Mouse (Mus musculus) heart, embryonic 12.5 days (tissue): Measurements from ENCODE around the gene Clic6. TPM values are rescaled to one million over a fixed set of nuclear protein-coding genes. Genes with fewer than 3 reads are reported as not detected.
A peak's percentile ranks its signal among the peaks of the same experiment; 100 is the strongest.

ENCODE experiments used
- ATAC-seq: fragments of 200-750 bp; cut with Nextera tagmentation; 2 replicates; pipeline ENCODE4 v1.8.0; 2017; ENCODE audit warnings: moderate TSS enrichment, moderate library complexity; ENCODE audit not compliant: insufficient number of reproducible peaks, low FRiP score
- H3K27ac ChIP-seq: fragments of 300-500 bp; sonication (generic); 2 replicates; pipeline ENCODE4 v1.5.1; 2016; ENCODE audit warnings: mild to moderate bottlenecking, moderate library complexity; ENCODE audit not compliant: poor library complexity, severe bottlenecking
- H3K27me3 ChIP-seq: fragments of 300-500 bp; sonication (generic); replicated peaks from 2 replicates; pipeline ENCODE4 v1.6.1; 2016; ENCODE audit warnings: mild to moderate bottlenecking, moderate library complexity
- H3K36me3 ChIP-seq: fragments of 300-500 bp; sonication (generic); 2 replicates; pipeline ENCODE4 v1.6.1; 2016; ENCODE audit warnings: mild to moderate bottlenecking, moderate library complexity
- H3K4me1 ChIP-seq: fragments of 300-500 bp; sonication (generic); replicated peaks from 2 replicates; pipeline ENCODE4 v1.6.1; 2016; ENCODE audit warnings: mild to moderate bottlenecking
- H3K4me2 ChIP-seq: fragments of 300-500 bp; sonication (generic); 2 replicates; pipeline ENCODE4 v1.6.1; 2016; ENCODE audit warnings: mild to moderate bottlenecking, moderate library complexity
- H3K4me3 ChIP-seq: fragments of 300-500 bp; sonication (generic); 2 replicates; pipeline ENCODE4 v1.5.1; 2016; ENCODE audit warnings: mild to moderate bottlenecking
- H3K9ac ChIP-seq: fragments of 300-500 bp; sonication (generic); 2 replicates; pipeline ENCODE4 v1.6.1; 2016; ENCODE audit warnings: mild to moderate bottlenecking, moderate library complexity
- H3K9me3 ChIP-seq: fragments of 300-500 bp; sonication (generic); replicated peaks from 2 replicates; pipeline ENCODE4 v1.6.1; 2016; ENCODE audit warnings: mild to moderate bottlenecking, moderate library complexity
- WGBS: fragments of 180-500 bp; shearing (Covaris S2); methylation state at CpG from one replicate; pipeline ENCODE4 v1.1.7; 2016; 5-methylcytosine and 5-hydroxymethylcytosine counted together
- polyA plus RNA-seq: library from polyadenylated mRNA; unstranded; fragments of >200 nt; fragmentation: Nextera tagmentation; extraction: Ambion mirVana; gene quantifications from 2 replicates; pipeline ENCODE4 v1.2.1, GENCODE M21; 2016

Clic6 gene
- polyA plus RNA-seq, 1 experiment from 2014 or later, result 1.8 TPM

DNA sequence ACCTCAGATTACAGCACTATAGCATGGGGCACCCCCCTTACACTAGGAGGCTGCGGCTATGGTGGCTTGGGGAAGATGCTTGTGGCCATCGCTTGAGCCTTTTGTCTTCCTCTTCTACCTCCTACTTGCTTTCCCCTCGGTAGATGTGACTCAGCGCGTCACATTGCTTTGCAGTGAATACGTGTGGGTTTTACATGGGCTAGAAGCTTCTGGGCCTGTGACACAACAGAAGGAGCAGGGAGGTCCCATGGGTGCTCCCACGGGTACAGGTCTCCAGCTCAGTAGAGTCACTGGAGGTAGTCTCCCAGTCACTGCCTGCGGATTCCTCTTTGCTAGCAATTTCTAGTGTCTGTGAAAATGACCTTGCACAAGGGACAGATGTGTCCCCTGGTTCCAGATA is 39.1 kb downstream of the Clic6 start:
- no peak for ATAC-seq
- peaks cover 6% of the 10 kb centered on the region; the same call in 1 of the 2 replicates for H3K9me3 ChIP-seq
- no peak overlapping the region for H3K9ac ChIP-seq
- WGBS, result 78% methylated on average over 8 of the region's 8 CpGs
- H3K27me3 ChIP-seq, result peaks cover 36% of the 10 kb centered on the region
- H3K4me3 ChIP-seq, result no peak overlapping the region
- H3K4me1 ChIP-seq, result no peaks in the 10 kb centered on the region
- no peak overlapping the region for H3K4me2 ChIP-seq
- no peak overlapping the region for H3K27ac ChIP-seq
- H3K36me3 ChIP-seq, result no peaks in the 10 kb centered on the region

DNA sequence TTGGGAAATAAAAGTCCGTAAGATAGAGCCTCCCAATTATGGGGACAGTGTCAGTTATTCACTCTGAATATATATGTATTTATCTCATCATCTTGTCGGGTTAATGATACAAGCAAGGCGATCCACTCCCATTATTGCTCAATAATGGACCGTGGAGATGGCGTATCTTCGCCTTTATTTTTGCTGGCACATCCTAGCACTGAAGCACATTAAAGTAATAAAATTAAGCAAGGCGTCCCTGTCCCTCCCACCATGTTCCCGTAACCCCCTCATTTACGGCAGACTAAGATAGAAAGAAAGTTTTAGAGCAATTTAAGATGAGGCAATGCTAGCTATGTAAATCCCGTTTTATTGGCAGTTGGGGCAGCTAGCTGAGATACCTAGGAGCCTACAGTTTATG is 40.4 kb downstream of the Clic6 start:
- ATAC-seq, result no peak
- H3K27me3 ChIP-seq, result peaks cover 27% of the 10 kb centered on the region
- H3K4me2 ChIP-seq, result no peak overlapping the region
- no peaks in the 10 kb centered on the region for H3K36me3 ChIP-seq
- H3K4me3 ChIP-seq, result no peak overlapping the region
- no peak overlapping the region for H3K9ac ChIP-seq
- H3K4me1 ChIP-seq, result no peaks in the 10 kb centered on the region
- no peak overlapping the region for H3K27ac ChIP-seq
- WGBS, result 86% methylated on average over 10 of the region's 10 CpGs
- H3K9me3 ChIP-seq, result peaks cover 9% of the 10 kb centered on the region

- H3K27me3 ChIP-seq, result no peaks in the 10 kb centered on the region
- peaks cover 7% of the 10 kb centered on the region; the same call in 1 of the 2 replicates for H3K9me3 ChIP-seq
- 80% methylated on average over 2 of the region's 2 CpGs for WGBS
- no peak overlapping the region for H3K27ac ChIP-seq
- H3K36me3 ChIP-seq, result no peaks in the 10 kb centered on the region
- no peak overlapping the region for H3K9ac ChIP-seq
- H3K4me3 ChIP-seq, result no peak overlapping the region
- no peak for ATAC-seq
- H3K4me2 ChIP-seq, result no peak overlapping the region
- no peaks in the 10 kb centered on the region for H3K4me1 ChIP-seq
These were observed 49.7 kb downstream of the Clic6 start for GRCm38 (mm10) chr16:92535258-92535657.

DNA sequence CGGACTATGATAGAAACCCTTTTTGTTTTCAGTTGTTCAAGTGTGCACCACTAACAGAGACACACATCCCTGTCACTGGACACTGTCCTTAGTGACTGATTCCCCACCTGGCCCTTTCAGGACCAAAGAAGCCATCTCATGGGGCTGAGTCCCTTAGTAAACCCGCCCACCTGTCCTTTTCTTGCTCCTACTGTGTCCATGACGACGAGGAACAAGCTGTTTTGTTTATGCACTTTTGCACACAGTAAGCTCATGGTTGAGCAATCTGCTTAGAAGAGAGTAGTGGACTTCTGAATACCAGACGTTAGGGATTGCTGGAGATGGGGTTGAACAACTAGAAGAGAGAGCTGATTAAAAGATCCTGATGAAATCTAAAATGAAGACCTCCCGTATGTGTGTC is 52.8 kb downstream of the Clic6 start:
- no peak overlapping the region for H3K9ac ChIP-seq
- no peak for ATAC-seq
- no peaks in the 10 kb centered on the region for H3K36me3 ChIP-seq
- H3K4me1 ChIP-seq, result no peaks in the 10 kb centered on the region
- H3K27ac ChIP-seq, result no peak overlapping the region
- WGBS, result 75% methylated on average over 6 of the region's 6 CpGs
- no peak overlapping the region for H3K4me3 ChIP-seq
- no peaks in the 10 kb centered on the region for H3K9me3 ChIP-seq
- no peak overlapping the region for H3K4me2 ChIP-seq
- 0 out of 2 replicates have a peak, but pooled peaks cover 7% of the 10 kb centered on the region for H3K27me3 ChIP-seq

DNA sequence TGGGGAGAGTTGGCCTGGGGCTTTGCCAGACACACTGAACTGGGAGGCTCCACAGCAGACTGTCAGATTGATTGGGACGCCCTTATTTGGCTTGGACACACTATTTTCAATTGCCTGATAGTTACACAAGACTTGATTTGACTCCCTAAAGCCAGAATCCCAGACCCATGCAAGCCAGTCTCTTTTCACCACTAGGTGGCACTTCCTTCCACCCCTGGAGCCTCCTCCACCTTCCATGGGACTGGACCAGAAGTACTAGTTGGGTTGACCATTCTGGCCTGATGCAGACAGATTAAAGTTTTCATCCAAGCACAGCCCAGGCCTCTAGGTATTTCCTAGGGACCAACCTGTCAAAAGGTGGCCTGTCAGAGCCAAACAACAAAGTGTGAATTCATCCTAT is 58.7 kb downstream of the Clic6 start:
- Histone ChIP-seq H3K9me3 (no peaks in the 10 kb centered on the region), H3K27ac (no peak overlapping the region), H3K36me3 (no peaks in the 10 kb centered on the region), H3K27me3 (0 out of 2 replicates have a peak, but pooled peaks cover 13% of the 10 kb centered on the region), H3K4me2 (no peak overlapping the region), H3K4me3 (no peak overlapping the region), H3K4me1 (no peaks in the 10 kb centered on the region), H3K9ac (no peak overlapping the region)
- ATAC-seq, result no peak
- 38% methylated on average over 1 of the region's 1 CpGs for WGBS

- Histone ChIP-seq H3K27ac (no peak overlapping the region), H3K9ac (no peak overlapping the region), H3K27me3 (0 out of 2 replicates have a peak, but pooled peaks cover 6% of the 10 kb centered on the region), H3K4me1 (peaks cover 5% of the 10 kb centered on the region; the same call in 1 of the 2 replicates), H3K36me3 (no peaks in the 10 kb centered on the region), H3K4me3 (no peak overlapping the region), H3K9me3 (no peaks in the 10 kb centered on the region), H3K4me2 (no peak overlapping the region)
- ATAC-seq, result no peak
- 92% methylated on average over 9 of the region's 9 CpGs for WGBS
These were observed 63.1 kb downstream of the Clic6 start for GRCm38 (mm10) chr16:92548651-92549050.

- H3K9ac ChIP-seq, result no peak overlapping the region
- peaks cover 5% of the 10 kb centered on the region; the same call in 1 of the 2 replicates for H3K4me1 ChIP-seq
- 76% methylated on average over 13 of the region's 13 CpGs for WGBS
- no peaks in the 10 kb centered on the region for H3K9me3 ChIP-seq
- H3K36me3 ChIP-seq, result no peaks in the 10 kb centered on the region
- H3K4me3 ChIP-seq, result no peak overlapping the region
- no peaks in the 10 kb centered on the region for H3K27me3 ChIP-seq
- no peak for ATAC-seq
- no peak overlapping the region for H3K27ac ChIP-seq
- H3K4me2 ChIP-seq, result no peak overlapping the region
These were observed 66.0 kb downstream of the Clic6 start for GRCm38 (mm10) chr16:92551266-92552105.

DNA sequence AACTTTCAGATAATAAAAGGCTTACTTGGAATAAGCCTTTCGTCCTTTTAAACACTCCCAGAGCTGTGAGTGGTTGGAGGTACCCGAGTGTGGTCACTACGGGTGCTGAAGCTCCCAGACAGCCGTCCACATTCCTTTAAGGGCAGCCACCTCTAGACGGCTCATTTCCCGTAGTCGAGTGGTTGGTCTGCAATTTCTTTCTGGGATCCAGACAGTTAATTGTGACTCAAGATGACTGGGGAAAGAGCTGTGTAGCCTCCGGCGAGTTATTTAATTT is 66.5 kb downstream of the Clic6 start:
- no peak overlapping the region for H3K9ac ChIP-seq
- H3K27ac ChIP-seq, result no peak overlapping the region
- H3K27me3 ChIP-seq, result no peaks in the 10 kb centered on the region
- WGBS, result 73% methylated on average over 9 of the region's 9 CpGs
- ATAC-seq, result no peak
- H3K36me3 ChIP-seq, result no peaks in the 10 kb centered on the region
- peaks cover 5% of the 10 kb centered on the region; the same call in 1 of the 2 replicates for H3K4me1 ChIP-seq
- H3K4me3 ChIP-seq, result no peak overlapping the region
- H3K9me3 ChIP-seq, result no peaks in the 10 kb centered on the region
- no peak overlapping the region for H3K4me2 ChIP-seq

- Histone ChIP-seq H3K9me3 (no peaks in the 10 kb centered on the region), H3K4me2 (peak overlapping the region; percentile 33; the same call in 1 of the 2 replicates), H3K4me3 (no peak overlapping the region), H3K27me3 (no peaks in the 10 kb centered on the region), H3K27ac (no peak overlapping the region), H3K4me1 (peaks cover 5% of the 10 kb centered on the region; the same call in 1 of the 2 replicates), H3K9ac (no peak overlapping the region), H3K36me3 (no peaks in the 10 kb centered on the region)
- no peak for ATAC-seq
- 7% methylated on average over 11 of the region's 11 CpGs for WGBS
These were observed 67.3 kb downstream of the Clic6 start for GRCm38 (mm10) chr16:92552858-92553257.

DNA sequence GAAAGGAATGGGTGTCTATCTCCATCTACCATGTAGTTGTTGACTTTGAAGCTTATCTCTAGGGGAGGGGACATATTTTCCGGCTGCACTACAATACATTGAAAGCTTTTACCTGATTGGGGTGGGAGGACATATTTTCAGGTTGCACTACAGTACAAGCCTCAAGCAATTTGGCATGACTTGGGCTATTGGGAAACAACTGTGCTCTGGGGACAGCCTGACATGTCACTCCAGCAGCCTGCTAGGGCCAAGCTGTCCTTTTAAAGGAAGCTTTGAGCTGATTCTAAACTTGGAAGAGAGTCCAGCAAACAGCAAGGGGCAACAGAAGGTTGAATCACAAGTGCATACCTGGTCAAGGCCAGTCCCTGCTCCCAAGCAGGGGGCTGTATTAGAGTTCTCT is 69.5 kb downstream of the Clic6 start:
- Histone ChIP-seq H3K36me3 (no peaks in the 10 kb centered on the region), H3K27me3 (peaks cover 6% of the 10 kb centered on the region; the same call in 1 of the 2 replicates), H3K27ac (no peak overlapping the region), H3K4me3 (no peak overlapping the region), H3K4me1 (peaks cover 5% of the 10 kb centered on the region; the same call in 1 of the 2 replicates), H3K4me2 (no peak overlapping the region), H3K9me3 (no peaks in the 10 kb centered on the region), H3K9ac (no peak overlapping the region)
- ATAC-seq, result no peak
- WGBS, result 42% methylated on average over 1 of the region's 1 CpGs

DNA sequence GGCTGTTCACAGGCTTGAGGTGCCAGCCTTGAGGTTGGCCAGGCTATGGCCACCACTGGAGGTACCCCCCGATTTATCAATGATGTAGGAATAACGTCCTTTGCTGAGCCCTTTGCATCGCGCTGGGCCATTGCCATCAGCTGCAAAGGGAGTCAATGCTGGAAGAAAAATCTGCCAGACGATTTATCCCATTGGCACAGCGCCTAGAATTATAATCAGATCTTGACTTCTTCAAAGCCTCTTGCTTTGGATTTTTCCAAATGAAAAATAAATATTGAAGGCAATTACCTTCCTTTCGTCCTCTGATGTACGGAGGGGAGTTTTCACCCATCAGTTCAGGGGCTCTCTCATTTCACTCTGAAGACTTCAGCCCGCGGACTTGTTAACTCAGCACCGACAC is 79.8 kb downstream of the Clic6 start:
- Histone ChIP-seq H3K9ac (no peak overlapping the region), H3K4me1 (no peaks in the 10 kb centered on the region), H3K9me3 (no peaks in the 10 kb centered on the region), H3K36me3 (no peaks in the 10 kb centered on the region), H3K27me3 (peaks cover 62% of the 10 kb centered on the region), H3K27ac (no peak overlapping the region), H3K4me2 (no peak overlapping the region), H3K4me3 (no peak overlapping the region)
- ATAC-seq, result no peak
- 65% methylated on average over 11 of the region's 11 CpGs for WGBS

GRCm38 (mm10) chr16:92565708-92566107 is 80.2 kb downstream of the Clic6 start:
- H3K4me2 ChIP-seq, result no peak overlapping the region
- peaks cover 58% of the 10 kb centered on the region for H3K27me3 ChIP-seq

More at GRCm38 (mm10) chr16:92565708-92566107, 80.2 kb downstream of the Clic6 start:
- WGBS, result under 1% methylated on average over 6 of the region's 6 CpGs
- H3K4me1 ChIP-seq, result no peaks in the 10 kb centered on the region
- no peak overlapping the region for H3K4me3 ChIP-seq
- ATAC-seq, result no peak
- H3K27ac ChIP-seq, result no peak overlapping the region
- no peaks in the 10 kb centered on the region for H3K36me3 ChIP-seq
- no peaks in the 10 kb centered on the region for H3K9me3 ChIP-seq
- no peak overlapping the region for H3K9ac ChIP-seq
